Mouse (Mus musculus) layer of hippocampus, adult 11-12 months (tissue): ENCODE measurements around the gene Ttl.

Experiments used
- DNase-seq: peaks from one replicate; pipeline ENCODE4 v3.0.0; 2022; ENCODE audit warnings: low spot score

The Ttl gene

GRCm38 (mm10) chr2:129084959-129085358, 19.2 kb downstream of the Ttl start:
- DNase-seq = no peak

GRCm38 (mm10) chr2:129087520-129087919, 21.8 kb downstream of the Ttl start:
- no peak for DNase-seq

- no peak for DNase-seq
Observed at GRCm38 (mm10) chr2:129090370-129090769, 24.6 kb downstream of the Ttl start.

- no peak for DNase-seq
Observed at GRCm38 (mm10) chr2:129092810-129093209, 27.1 kb downstream of the Ttl start.

GRCm38 (mm10) chr2:129093926-129094724, 28.4 kb downstream of the Ttl start:
- no peak for DNase-seq

GRCm38 (mm10) chr2:129100784-129101310, 35.1 kb downstream of the Ttl start, which contains the start of gene Polr1b:
Polr1b (plus strand) TSS chr2:129100995.
- DNase-seq = peak; percentile 93

GRCm38 (mm10) chr2:129112924-129113323, 47.2 kb downstream of the Ttl start:
- DNase-seq = no peak

GRCm38 (mm10) chr2:129115706-129116367, 50.1 kb downstream of the Ttl start:
- DNase-seq = no peak

- no peak for DNase-seq
Observed at GRCm38 (mm10) chr2:129116368-129116739, 50.6 kb downstream of the Ttl start.

GRCm38 (mm10) chr2:129118061-129118460, 52.3 kb downstream of the Ttl start:
- no peak for DNase-seq

GRCm38 (mm10) chr2:129121986-129122385, 56.2 kb downstream of the Ttl start:
- DNase-seq = no peak

GRCm38 (mm10) chr2:129129412-129129929, 63.7 kb downstream of the Ttl start, which contains the start of gene Chchd5:
Chchd5 (plus strand) TSS chr2:129129700.
- DNase-seq = peak; percentile 97

- DNase-seq = peak; percentile 44
Observed at GRCm38 (mm10) chr2:129129987-129130545, 64.3 kb downstream of the Ttl start.

GRCm38 (mm10) chr2:129130776-129131175, 65.0 kb downstream of the Ttl start:
- no peak for DNase-seq

- no peak for DNase-seq
Observed at GRCm38 (mm10) chr2:129132231-129132630, 66.5 kb downstream of the Ttl start.

- peak; percentile 58 for DNase-seq
Observed at GRCm38 (mm10) chr2:129133006-129133805, 67.5 kb downstream of the Ttl start.

- peak; percentile 66 for DNase-seq
Observed at GRCm38 (mm10) chr2:129139906-129140305, 74.2 kb downstream of the Ttl start.
